Mouse (Mus musculus): ENCODE measurements around the gene Gm21760. TPM values are rescaled to one million over a fixed set of nuclear protein-coding genes. Genes with fewer than 3 reads are reported as not detected.
"Not testable (repeated sequence)": the region's sequence is repeated elsewhere in the genome, so short reads cannot be mapped to it uniquely, and the experiment has no call there.

Gene Gm21760
- total RNA-seq (2014; rRNA removed): not detected in 2 replicates
- polyA plus RNA-seq (2012; rRNA removed): not detected in 2 replicates

GRCm38 (mm10) chrY:80133479-80133878 is at the start of gene Gm21760:
Gm21760 (plus strand) TSS chrY:80133779.
- not testable (repeated sequence) for H3K27ac ChIP-seq (replicated peaks; ENCODE audit: insufficient read depth, low read depth, low read length); H3K4me1 ChIP-seq (ENCODE audit: control insufficient read depth, insufficient read depth, low read length); H3K79me2 ChIP-seq (ENCODE audit: control insufficient read depth, insufficient read depth, low read length); H3K4me3 ChIP-seq (ENCODE audit: insufficient read depth, low read depth, low read length); H3K36me3 ChIP-seq (ENCODE audit: control insufficient read depth, insufficient read depth, low read length); DNase-seq (ENCODE audit: extremely low read depth, low read depth, low spot score); H3K27me3 ChIP-seq (ENCODE audit: control insufficient read depth, insufficient read depth, low read length); H3K9ac ChIP-seq (ENCODE audit: low read depth, low read length)
- no CpG with 5 or more reads among the region's 6 CpGs for WGBS

All from liver, adult 2 months (tissue).